Mouse (Mus musculus) natural killer cell, adult 2 months (primary cell): Measurements from ENCODE around the gene Tmem43.
A peak's percentile ranks its signal among the peaks of the same experiment; 100 is the strongest.

Source experiments
- DNase-seq, 2 experiments: peaks; one replicate each; pipeline ENCODE4 v3.0.0; 2022; ENCODE audit warnings: low spot score in 2 of 2

Gene Tmem43

GRCm38 (mm10) chr6:91489872-91490271 is 16.4 kb downstream of the Tmem43 start:
- DNase-seq: no peak

DNA sequence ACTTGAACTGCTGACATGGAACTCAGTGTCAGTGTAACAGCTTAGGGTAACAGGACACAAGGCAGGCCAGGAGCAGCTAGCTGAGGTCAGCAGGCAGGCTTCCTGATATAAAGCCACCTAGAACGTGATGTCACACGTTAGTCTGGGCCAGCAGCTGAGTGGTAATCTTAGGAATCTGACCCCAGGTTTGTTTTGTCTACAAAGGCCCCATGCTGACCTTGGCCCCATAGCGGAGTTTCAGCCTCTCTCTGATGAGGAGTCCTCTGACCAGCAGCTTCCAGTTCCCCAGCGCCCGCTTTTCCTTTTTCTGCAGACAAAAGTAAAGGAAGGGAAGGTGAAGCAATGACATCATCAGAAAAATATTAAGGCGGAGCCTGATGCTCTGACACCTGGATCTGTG is 17.5 kb downstream of the Tmem43 start:
- DNase-seq: no peak

GRCm38 (mm10) chr6:91493053-91493452 is 19.6 kb downstream of the Tmem43 start:
- DNase-seq: no peak

GRCm38 (mm10) chr6:91494526-91494925 is 21.0 kb downstream of the Tmem43 start:
- no peak for DNase-seq

DNA sequence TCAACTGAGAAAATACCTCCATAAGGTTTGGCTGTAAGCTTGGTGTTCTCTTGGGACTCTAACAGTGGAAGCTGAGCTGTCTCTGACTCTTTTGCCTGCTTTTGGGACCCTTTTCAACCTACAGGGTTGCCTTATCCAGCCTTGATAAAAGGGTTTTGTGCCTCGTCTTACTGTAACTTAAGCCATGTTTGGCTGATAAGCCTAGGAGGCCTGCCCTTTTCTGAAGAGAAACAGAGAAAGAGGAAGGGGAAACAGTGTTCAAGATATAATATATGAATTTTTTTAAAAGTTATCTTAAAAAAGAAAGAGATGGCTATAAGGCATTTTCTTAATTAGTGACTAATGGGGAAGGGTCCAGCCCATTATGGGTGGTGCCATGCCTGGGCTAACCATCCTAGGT is 29.8 kb downstream of the Tmem43 start:
- DNase-seq: no peak

GRCm38 (mm10) chr6:91506036-91506435 is 32.5 kb downstream of the Tmem43 start:
- peak; percentile 21 to 39 for DNase-seq

- DNase-seq: no peak
Observed at GRCm38 (mm10) chr6:91508041-91508440, 34.5 kb downstream of the Tmem43 start.

GRCm38 (mm10) chr6:91509326-91509725 is 35.8 kb downstream of the Tmem43 start:
- peak; percentile 67 to 76 for DNase-seq

- no peak for DNase-seq
Observed at GRCm38 (mm10) chr6:91510211-91510610, 36.7 kb downstream of the Tmem43 start.

DNA sequence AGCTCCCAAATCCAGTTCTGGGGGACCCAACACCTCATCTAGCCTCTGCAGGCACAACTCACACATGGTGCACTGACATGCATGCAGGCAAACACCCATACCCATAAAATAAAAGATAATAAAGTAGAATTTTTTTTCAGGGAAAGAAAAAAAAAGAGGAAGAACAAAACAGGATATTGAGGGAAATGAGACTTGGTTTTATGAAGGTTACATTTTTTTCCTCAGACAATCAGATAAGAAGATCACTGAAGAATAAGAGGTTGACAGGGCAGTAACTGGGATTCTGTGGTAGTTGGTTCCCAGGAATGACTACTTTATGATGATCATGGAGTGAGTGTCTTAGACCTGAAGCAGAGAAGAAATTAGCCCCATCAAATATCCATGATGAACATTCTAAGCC is 40.6 kb downstream of the Tmem43 start:
- no peak for DNase-seq

DNA sequence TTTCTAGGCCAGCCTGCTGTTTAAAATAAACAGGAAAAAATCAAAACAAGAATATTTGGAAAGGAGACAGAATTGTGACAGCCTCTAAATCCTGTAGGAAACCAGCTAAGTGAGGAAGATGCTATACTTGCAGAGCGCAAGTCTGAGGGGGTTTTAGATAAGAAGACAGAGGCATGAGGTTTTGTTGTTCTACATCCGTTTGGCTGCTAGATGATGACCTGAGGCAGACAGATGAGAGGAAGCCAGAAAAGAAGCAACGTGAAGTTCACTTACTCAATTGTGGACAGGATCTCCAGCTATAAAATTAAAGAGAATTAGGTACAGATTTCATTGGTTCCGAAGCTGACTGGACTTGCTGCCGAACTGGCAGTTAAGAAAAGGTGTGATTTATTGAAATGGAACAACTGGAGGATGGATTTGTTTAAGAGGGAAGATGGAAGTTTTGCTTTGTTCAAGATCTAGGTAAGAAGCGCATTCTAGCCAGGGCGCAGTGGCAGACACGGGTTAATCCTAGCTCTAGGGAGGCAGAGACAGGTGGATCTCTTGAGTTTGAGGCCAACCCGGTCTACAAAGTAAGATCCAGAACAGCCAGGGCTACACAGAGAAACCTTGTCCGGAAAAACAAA is 41.3 kb downstream of the Tmem43 start:
- peak in 1 of 2 experiments; percentile 7 for DNase-seq

GRCm38 (mm10) chr6:91515545-91516449 is 42.3 kb downstream of the Tmem43 start, which contains the start of the genes Xpc and Lsm3:
Xpc (minus strand) TSS chr6:91515888.
Lsm3 (plus strand) TSS chr6:91515928.
- DNase-seq: peak; percentile 98 to 99

- no peak for DNase-seq
Observed at GRCm38 (mm10) chr6:91518454-91519020, 45.0 kb downstream of the Tmem43 start.

- DNase-seq: no peak
Observed at GRCm38 (mm10) chr6:91522816-91523215, 49.3 kb downstream of the Tmem43 start.

- DNase-seq: no peak
Observed at GRCm38 (mm10) chr6:91525544-91525943, 52.0 kb downstream of the Tmem43 start.

DNA sequence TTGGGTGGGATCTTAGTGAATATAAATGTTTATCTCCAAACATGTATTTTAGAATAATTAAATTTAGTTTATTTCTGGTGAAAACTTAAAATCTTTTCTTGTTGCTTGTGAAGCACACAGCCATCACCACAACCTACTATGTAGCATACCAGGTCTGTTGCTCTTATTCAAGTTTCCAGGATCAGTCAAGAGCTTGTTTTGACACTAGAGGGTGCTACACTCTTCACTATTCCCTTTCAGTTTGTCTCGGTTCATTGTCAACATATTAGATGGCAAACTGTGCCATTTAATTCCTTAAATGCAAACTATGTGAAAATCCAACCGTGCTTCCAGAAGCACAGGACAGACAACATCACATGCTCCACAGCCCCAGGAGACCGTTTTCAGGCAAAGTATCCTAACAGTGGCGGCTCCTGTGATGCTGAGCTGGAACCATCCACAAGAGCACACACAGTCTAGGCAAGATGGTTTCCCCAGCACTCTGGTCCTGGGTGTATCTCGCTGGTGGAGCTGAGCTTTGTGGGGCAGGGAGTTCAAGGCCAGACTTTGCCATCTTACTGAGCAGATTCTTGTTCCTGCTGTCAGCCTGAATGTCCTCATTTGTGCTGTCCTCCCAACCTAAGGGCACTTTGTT is 53.8 kb downstream of the Tmem43 start:
- no peak for DNase-seq

- no peak for DNase-seq
Observed at GRCm38 (mm10) chr6:91528265-91528664, 54.8 kb downstream of the Tmem43 start.

DNA sequence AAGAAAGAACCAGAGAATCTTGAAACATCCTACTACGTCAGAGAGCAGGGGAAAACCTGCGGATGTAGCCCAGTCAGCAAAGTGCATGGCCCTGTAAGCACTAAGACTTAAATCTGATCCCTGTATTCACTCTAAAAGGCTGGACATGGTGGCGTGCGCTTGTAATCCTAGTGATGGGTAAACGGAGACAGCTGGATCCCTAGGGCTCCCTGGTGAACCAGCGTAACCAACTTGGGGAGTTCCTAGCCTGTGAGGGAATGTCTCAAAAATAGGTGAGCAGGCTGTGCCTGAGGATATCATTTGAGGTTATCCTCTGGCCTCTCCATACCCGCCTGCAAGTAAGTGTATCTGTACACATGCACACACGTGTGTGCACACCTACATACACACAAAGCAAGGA is 57.2 kb downstream of the Tmem43 start:
- no peak for DNase-seq

- no peak for DNase-seq
Observed at GRCm38 (mm10) chr6:91531276-91531675, 57.8 kb downstream of the Tmem43 start.

GRCm38 (mm10) chr6:91532661-91533060 is 59.2 kb downstream of the Tmem43 start:
- DNase-seq: no peak

- no peak for DNase-seq
Observed at GRCm38 (mm10) chr6:91533359-91533758, 59.9 kb downstream of the Tmem43 start.

GRCm38 (mm10) chr6:91533771-91534170 is 60.3 kb downstream of the Tmem43 start:
- DNase-seq: no peak
